20 mouse cellular contexts compared by ENCODE assay signal in the genomic region with DNA sequence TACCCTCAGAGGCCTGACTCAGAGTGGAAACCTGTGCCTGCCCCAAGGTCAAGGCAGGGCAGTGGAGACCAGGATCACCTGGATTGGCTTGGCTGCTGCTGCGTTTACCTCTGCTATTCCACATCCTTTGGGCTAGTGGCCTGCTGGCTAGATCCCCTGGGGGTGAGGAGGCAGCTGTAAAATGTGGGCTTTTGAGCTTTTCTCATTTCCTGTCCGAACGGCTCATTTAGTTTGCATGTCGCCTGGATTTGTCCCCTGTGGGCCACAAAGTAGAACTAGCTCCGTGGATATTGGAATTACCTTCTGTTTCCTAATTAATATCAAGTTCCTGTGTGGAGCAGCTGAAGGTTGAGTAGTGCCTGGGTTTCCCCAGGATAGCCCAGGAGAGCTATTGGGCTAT. TPM values are rescaled to one million over a fixed set of nuclear protein-coding genes. Genes with fewer than 3 reads are reported as not detected.
DNase-seq lines count a peak whose midpoint lies in the region; ATAC-seq lines count a peak whose summit lies in the region.
"Had no signal": no experiment of that assay in that cellular context is flagged by ENCODE, and none has a peak within 500 bp of the region (broad histone marks: within the 10 kb centered on the region; RNA-seq: fewer than 3 reads in every experiment).

No protein-coding gene starts in this region.

- no peak overlapping the region for H3K4me3 ChIP-seq in neural tube, embryonic 13.5 days
- no peak overlapping the region for H3K4me3 ChIP-seq in limb, embryonic 10.5 days
- H3K4me3 ChIP-seq in limb, embryonic 12.5 days (replicated peaks) = no peak overlapping the region
- H3K4me3 ChIP-seq in forebrain, embryonic 16.5 days (replicated peaks; ENCODE audit: low read length) = no peak overlapping the region
- H3K4me3 ChIP-seq: embryonic facial prominence, embryonic 10.5 days; embryonic facial prominence, embryonic 12.5 days had no signal

- peak overlapping the region; percentile 54 for H3K27ac ChIP-seq in neural tube, embryonic 13.5 days (replicated peaks)
- H3K27ac ChIP-seq in limb, embryonic 10.5 days = peak overlapping the region; percentile 78
- H3K27ac ChIP-seq in limb, embryonic 12.5 days = peak overlapping the region; percentile 50
- no peak overlapping the region for H3K27ac ChIP-seq in forebrain, embryonic 16.5 days (ENCODE audit: low read length)
- H3K27ac ChIP-seq: embryonic facial prominence, embryonic 10.5 days; embryonic facial prominence, embryonic 12.5 days had no signal

- no peak for DNase-seq in neural tube, embryonic 10.5 days (ENCODE audit: extremely low spot score, low spot score)
- no peak for DNase-seq in limb, embryonic 10.5 days (ENCODE audit: low spot score)
- DNase-seq in T-cell, adult 2 months (ENCODE audit: low spot score) = no peak
- DNase-seq in right cerebral cortex, postnatal 36 days (ENCODE audit: low spot score in 2 of 2) = no peak
- DNase-seq: adrenal gland, adult 8-10 months; adrenal gland, postnatal 14 days; adrenal gland, postnatal 36 days; forebrain, postnatal 0 days had no signal

- H3K9ac ChIP-seq in neural tube, embryonic 13.5 days = no peak overlapping the region
- H3K9ac ChIP-seq in limb, embryonic 12.5 days (replicated peaks) = no peak overlapping the region
- H3K9ac ChIP-seq in forebrain, embryonic 16.5 days (replicated peaks; ENCODE audit: low read depth, low read length) = no peak overlapping the region
- H3K9ac ChIP-seq: embryonic facial prominence, embryonic 12.5 days; forebrain, postnatal 0 days had no signal

- no peak overlapping the region for H3K4me2 ChIP-seq in neural tube, embryonic 13.5 days
- no peak overlapping the region for H3K4me2 ChIP-seq in limb, embryonic 12.5 days
- no peak overlapping the region for H3K4me2 ChIP-seq in forebrain, embryonic 16.5 days (ENCODE audit: low read length)
- H3K4me2 ChIP-seq: embryonic facial prominence, embryonic 12.5 days had no signal

- no peaks in the 10 kb centered on the region for H3K9me3 ChIP-seq in neural tube, embryonic 13.5 days
- H3K9me3 ChIP-seq in limb, embryonic 10.5 days (replicated peaks) = no peaks in the 10 kb centered on the region
- H3K9me3 ChIP-seq in limb, embryonic 12.5 days = no peaks in the 10 kb centered on the region
- no peaks in the 10 kb centered on the region for H3K9me3 ChIP-seq in forebrain, embryonic 16.5 days (ENCODE audit: control insufficient read depth, low read length)
- H3K9me3 ChIP-seq: embryonic facial prominence, embryonic 10.5 days; embryonic facial prominence, embryonic 12.5 days had no signal

- no peaks in the 10 kb centered on the region for H3K27me3 ChIP-seq in neural tube, embryonic 13.5 days
- no peaks in the 10 kb centered on the region for H3K27me3 ChIP-seq in limb, embryonic 10.5 days (ENCODE audit: low read depth, poor library complexity, severe bottlenecking)
- 0 out of 2 replicates have a peak, but pooled peaks cover 4% of the 10 kb centered on the region for H3K27me3 ChIP-seq in limb, embryonic 12.5 days
- no peaks in the 10 kb centered on the region for H3K27me3 ChIP-seq in forebrain, embryonic 16.5 days (replicated peaks; ENCODE audit: control insufficient read depth, insufficient read depth, low read length)
- H3K27me3 ChIP-seq: embryonic facial prominence, embryonic 12.5 days had no signal

- no peaks in the 10 kb centered on the region for H3K36me3 ChIP-seq in neural tube, embryonic 13.5 days
- H3K36me3 ChIP-seq in limb, embryonic 10.5 days = peaks cover 98% of the 10 kb centered on the region
- H3K36me3 ChIP-seq in limb, embryonic 12.5 days = peaks cover 93% of the 10 kb centered on the region
- H3K36me3 ChIP-seq in forebrain, embryonic 16.5 days (ENCODE audit: control insufficient read depth, insufficient read depth) = no peaks in the 10 kb centered on the region

- 12% methylated on average over 5 of the region's 5 CpGs for WGBS in neural tube, embryonic 13.5 days
- WGBS in limb, embryonic 10.5 days = 37% methylated on average over 5 of the region's 5 CpGs
- WGBS in limb, embryonic 12.5 days = 21% methylated on average over 5 of the region's 5 CpGs
- WGBS in forebrain, embryonic 16.5 days = 79% methylated on average over 5 of the region's 5 CpGs

- peaks cover 15% of the 10 kb centered on the region for H3K4me1 ChIP-seq in neural tube, embryonic 13.5 days (replicated peaks)
- H3K4me1 ChIP-seq in limb, embryonic 10.5 days = peaks cover 35% of the 10 kb centered on the region
- H3K4me1 ChIP-seq in limb, embryonic 12.5 days (replicated peaks) = peaks cover 24% of the 10 kb centered on the region
- no peaks in the 10 kb centered on the region for H3K4me1 ChIP-seq in forebrain, embryonic 16.5 days (replicated peaks; ENCODE audit: control insufficient read depth, insufficient read depth, low read length)
- H3K4me1 ChIP-seq: embryonic facial prominence, embryonic 10.5 days; embryonic facial prominence, embryonic 12.5 days had no signal

- ATAC-seq in neural tube, embryonic 13.5 days (ENCODE audit: low read depth) = peak; percentile 62; the same call in 1 of the 2 replicates
- no peak for ATAC-seq in limb, embryonic 12.5 days (ENCODE audit: insufficient number of reproducible peaks, insufficient read depth, low FRiP score, low TSS enrichment, low read depth)
- ATAC-seq in forebrain, embryonic 16.5 days = no peak
- ATAC-seq: activated CD4-positive, CD25-positive, alpha-beta regulatory T cell, adult 4 months; forebrain, embryonic 14.5 days; forebrain, postnatal 0 days had no signal

RNA-seq across cellular contexts. Expression of gene Cdh3, which starts 28.5 kb away (rescaled TPM):
- polyA plus RNA-seq in neural tube, embryonic 13.5 days (2015; fragmentation: Nextera tagmentation; extraction: Ambion mirVana) = 3.5 and 5.8 TPM in 2 replicates
- polyA plus RNA-seq in limb, embryonic 10.5 days (2016; fragmentation: Nextera tagmentation; extraction: Ambion mirVana) = 29.7 and 34.5 TPM in 2 replicates
- 62.2 and 65.0 TPM in 2 replicates for polyA plus RNA-seq in limb, embryonic 12.5 days (2016; fragmentation: Nextera tagmentation; extraction: Ambion mirVana)
- 0.91 and 1.2 TPM in 2 replicates for polyA plus RNA-seq in forebrain, embryonic 16.5 days (2015; fragmentation: Nextera tagmentation; extraction: Ambion mirVana)
- polyA plus RNA-seq: activated CD4-positive, CD25-positive, alpha-beta regulatory T cell, adult 4 months had no signal

RNA-seq across cellular contexts. Expression of gene Gm10073, which starts 34.1 kb away (rescaled TPM):
- 9.1 and 19.1 TPM in 2 replicates for polyA plus RNA-seq in neural tube, embryonic 13.5 days (2015; fragmentation: Nextera tagmentation; extraction: Ambion mirVana)
- polyA plus RNA-seq in limb, embryonic 10.5 days (2016; fragmentation: Nextera tagmentation; extraction: Ambion mirVana) = 7.9 and 8.0 TPM in 2 replicates
- 4.5 and 6.3 TPM in 2 replicates for polyA plus RNA-seq in limb, embryonic 12.5 days (2016; fragmentation: Nextera tagmentation; extraction: Ambion mirVana)
- 7.9 and 9.2 TPM in 2 replicates for polyA plus RNA-seq in forebrain, embryonic 16.5 days (2015; fragmentation: Nextera tagmentation; extraction: Ambion mirVana)

RNA-seq across cellular contexts. Expression of gene 6030452D12Rik, which starts 38.9 kb away (rescaled TPM):
- not detected in 2 replicates for polyA plus RNA-seq in neural tube, embryonic 13.5 days (2015; fragmentation: Nextera tagmentation; extraction: Ambion mirVana)
- polyA plus RNA-seq in limb, embryonic 10.5 days (2016; fragmentation: Nextera tagmentation; extraction: Ambion mirVana) = not detected in 2 replicates
- not detected in 2 replicates for polyA plus RNA-seq in limb, embryonic 12.5 days (2016; fragmentation: Nextera tagmentation; extraction: Ambion mirVana)
- polyA plus RNA-seq in forebrain, embryonic 16.5 days (2015; fragmentation: Nextera tagmentation; extraction: Ambion mirVana) = not detected in 2 replicates
- polyA plus RNA-seq: activated CD4-positive, CD25-positive, alpha-beta regulatory T cell, adult 4 months; C2C12; cerebellum, adult 2 months; cortical plate, adult 2 months; embryonic facial prominence, embryonic 10.5 days; embryonic facial prominence, embryonic 12.5 days; embryonic facial prominence, embryonic 14.5 days; forebrain, embryonic 11.5 days; forebrain, embryonic 14.5 days; forebrain, postnatal 0 days had no signal
